Mouse (Mus musculus): ENCODE measurements around the gene 1500015O10Rik. TPM values are rescaled to one million over a fixed set of nuclear protein-coding genes. Genes with fewer than 3 reads are reported as not detected.

1500015O10Rik gene
- total RNA-seq, 2 experiments from 2014 or later = 2.3 TPM

GRCm38 (mm10) chr1:43770032-43770431, 39.6 kb downstream of the 1500015O10Rik start:
- intact Hi-C loops (cut with DNase I) = no loop called here

GRCm38 (mm10) chr1:43772694-43773093, 42.3 kb downstream of the 1500015O10Rik start:
- intact Hi-C loops (cut with DNase I) = no loop called here
- DNase-seq = no peak

More at GRCm38 (mm10) chr1:43770032-43770431, 39.6 kb downstream of the 1500015O10Rik start:
- DNase-seq = no peak

- DNase-seq = no peak
- intact Hi-C loops (cut with DNase I) = no loop called here
These were observed 43.7 kb downstream of the 1500015O10Rik start for GRCm38 (mm10) chr1:43774126-43774525.

- intact Hi-C loops (cut with DNase I) = no loop called here
These were observed 45.7 kb downstream of the 1500015O10Rik start for GRCm38 (mm10) chr1:43776106-43776505.

GRCm38 (mm10) chr1:43781195-43781594, 50.8 kb downstream of the 1500015O10Rik start:
- intact Hi-C loops (cut with DNase I) = no loop called here
- no peak for DNase-seq

More at GRCm38 (mm10) chr1:43776106-43776505, 45.7 kb downstream of the 1500015O10Rik start:
- DNase-seq = peak; percentile 31

GRCm38 (mm10) chr1:43781672-43782071, 51.3 kb downstream of the 1500015O10Rik start:
- no peak for DNase-seq
- intact Hi-C loops (cut with DNase I) = no loop called here

- no peak for DNase-seq
- intact Hi-C loops (cut with DNase I) = no loop called here
These were observed 52.3 kb downstream of the 1500015O10Rik start for GRCm38 (mm10) chr1:43782680-43783079.

GRCm38 (mm10) chr1:43783186-43783585, 52.8 kb downstream of the 1500015O10Rik start:
- no peak for DNase-seq
- intact Hi-C loops (cut with DNase I) = no loop called here

GRCm38 (mm10) chr1:43785316-43785715, 54.9 kb downstream of the 1500015O10Rik start:
- intact Hi-C loops (cut with DNase I) = no loop called here
- no peak for DNase-seq

GRCm38 (mm10) chr1:43786711-43787110, 56.3 kb downstream of the 1500015O10Rik start:
- no peak for DNase-seq
- intact Hi-C loops (cut with DNase I) = no loop called here

GRCm38 (mm10) chr1:43789765-43790164, 59.4 kb downstream of the 1500015O10Rik start:
- no peak for DNase-seq
- intact Hi-C loops (cut with DNase I) = no loop called here

Other genes with a start within 250 kb of the 1500015O10Rik start
- 10 to 100 TPM; 30.0 to 33.3 TPM for gene Uxs1, start 97.2 kb downstream of the 1500015O10Rik start, total RNA-seq (2021)
- 10 to 100 TPM; 62.0 to 64.2 TPM for gene Tpp2, start 203.0 kb downstream of the 1500015O10Rik start, total RNA-seq (2021)